Mouse (Mus musculus) small intestine, adult 2 months (tissue): ENCODE results near the gene Jagn1.

Experiments
- CTCF ChIP-seq: fragments of 200-500 bp; IDR thresholded peaks from 2 replicates; pipeline ENCODE4 v1.5.1; 2012; ENCODE audit warnings: low read depth, mild to moderate bottlenecking, control low read depth, inconsistent platforms, low read length, moderate library complexity, mixed read lengths; ENCODE audit not compliant: insufficient replicate concordance, insufficient read length; ENCODE audit errors: extremely low read depth
- POLR2A ChIP-seq: fragments of 200-500 bp; IDR thresholded peaks from 2 replicates; pipeline ENCODE4 v1.6.1; 2012; ENCODE audit warnings: low read depth, mild to moderate bottlenecking, control low read depth, inconsistent platforms, low read length, moderate library complexity

GRCm38 (mm10) chr6:113489410-113489809 lies 47.0 kb downstream of the Jagn1 start:
- TF ChIP-seq CTCF (no peak), POLR2A (no peak)
